26 mouse cellular contexts compared by ENCODE assay signal in the genomic region with DNA sequence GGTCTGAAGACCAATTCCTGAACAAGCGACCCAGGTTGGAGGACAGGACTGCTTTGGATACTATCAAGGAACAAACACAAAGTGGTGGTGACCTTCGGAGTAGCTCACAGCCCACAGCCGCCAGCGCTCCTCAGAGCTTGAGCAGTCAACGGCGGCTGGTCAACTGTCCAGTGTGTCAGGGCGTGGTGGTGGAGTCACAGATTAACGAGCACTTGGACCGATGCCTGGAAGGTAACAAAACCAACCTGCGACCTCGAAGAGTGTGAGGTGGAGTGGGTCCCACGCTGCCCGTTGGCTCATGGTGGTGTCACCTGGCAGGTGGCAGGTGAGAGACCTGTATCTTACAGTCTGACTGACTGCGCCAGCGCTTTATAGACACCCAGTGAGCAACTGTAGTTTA. TPM values are rescaled to one million over a fixed set of nuclear protein-coding genes. Genes with fewer than 3 reads are reported as not detected.
DNase-seq lines count a peak whose midpoint lies in the region; ATAC-seq and TF ChIP-seq lines count a peak whose summit lies in the region.
"Had no signal": no experiment of that assay in that cellular context is flagged by ENCODE, and none has a peak within 500 bp of the region (broad histone marks: within the 10 kb centered on the region; RNA-seq: fewer than 3 reads in every experiment).

No protein-coding gene starts in this region.

- no peak overlapping the region for H3K4me2 ChIP-seq in kidney, embryonic 16.5 days (replicated peaks; ENCODE audit: low read depth, low read length)
- H3K4me2 ChIP-seq: embryonic facial prominence, embryonic 15.5 days; heart, embryonic 12.5 days; intestine, embryonic 15.5 days; limb, embryonic 12.5 days; liver, embryonic 15.5 days; midbrain, embryonic 13.5 days had no signal

- no peak for TF ChIP-seq POLR2A in testis, adult 2 months (IDR thresholded peaks at IDR 0.05; ENCODE audit: control insufficient read depth, low read depth, low read length)

- TF ChIP-seq CTCF in testis, adult 2 months (IDR thresholded peaks at IDR 0.05; ENCODE audit: control insufficient read depth, insufficient read depth, insufficient replicate concordance, low read depth, low read length), result no peak

- intact Hi-C loops in gastrocnemius, postnatal 14 days (cut with DNase I; ENCODE audit: low total_unique reads), result no loop called here

- no peak overlapping the region for H3K9ac ChIP-seq in kidney, embryonic 16.5 days (replicated peaks; ENCODE audit: low read length)
- H3K9ac ChIP-seq: embryonic facial prominence, embryonic 15.5 days; heart, embryonic 12.5 days; intestine, embryonic 15.5 days; limb, embryonic 12.5 days; liver, embryonic 15.5 days; midbrain, embryonic 13.5 days had no signal

- H3K4me1 ChIP-seq in kidney, embryonic 16.5 days (ENCODE audit: insufficient read depth, low read length), result peaks cover 8% of the 10 kb centered on the region
- peaks cover 5% of the 10 kb centered on the region for H3K4me1 ChIP-seq in testis, adult 2 months (ENCODE audit: control insufficient read depth, insufficient read depth, low read length)

- peaks cover 62% of the 10 kb centered on the region for H3K36me3 ChIP-seq in kidney, embryonic 16.5 days (ENCODE audit: insufficient read depth, low read length)
- H3K36me3 ChIP-seq in testis, adult 2 months (ENCODE audit: control insufficient read depth, insufficient read depth, low read length), result peaks cover 7% of the 10 kb centered on the region

- no peak overlapping the region for H3K27ac ChIP-seq in kidney, embryonic 16.5 days (ENCODE audit: low read length)
- H3K27ac ChIP-seq in testis, adult 2 months (ENCODE audit: control insufficient read depth, insufficient read depth, low read depth, low read length), result no peak overlapping the region
- H3K27ac ChIP-seq: embryonic facial prominence, embryonic 15.5 days; hindbrain, embryonic 10.5 days; intestine, embryonic 15.5 days; limb, embryonic 12.5 days; liver, embryonic 15.5 days; macrophage; midbrain, embryonic 13.5 days had no signal

- no peaks in the 10 kb centered on the region for H3K27me3 ChIP-seq in kidney, embryonic 16.5 days (ENCODE audit: insufficient read depth, low read length)
- H3K27me3 ChIP-seq in testis, adult 2 months (ENCODE audit: control insufficient read depth, insufficient read depth, low read length), result no peaks in the 10 kb centered on the region
- H3K27me3 ChIP-seq: embryonic facial prominence, embryonic 15.5 days; heart, embryonic 12.5 days; intestine, embryonic 15.5 days; limb, embryonic 12.5 days; liver, embryonic 15.5 days; midbrain, embryonic 13.5 days had no signal

- ATAC-seq in kidney, embryonic 16.5 days (ENCODE audit: low FRiP score, low TSS enrichment), result no peak
- ATAC-seq in megakaryocyte-erythroid progenitor cell, adult 5-6 weeks (replicated peaks; ENCODE audit: low FRiP score, low TSS enrichment, poor library complexity, severe bottlenecking), result peak; percentile 12; the same call in 1 of the 2 replicates
- ATAC-seq: forebrain, embryonic 14.5 days; hindbrain, embryonic 16.5 days; intestine, embryonic 15.5 days; lung, postnatal 0 days; midbrain, embryonic 13.5 days had no signal

- H3K4me3 ChIP-seq in kidney, embryonic 16.5 days (ENCODE audit: low read length), result no peak overlapping the region
- H3K4me3 ChIP-seq in testis, adult 2 months (ENCODE audit: control insufficient read depth, low read depth, low read length), result peak overlapping the region; percentile 70
- H3K4me3 ChIP-seq: embryonic facial prominence, embryonic 15.5 days; heart, embryonic 12.5 days; hindbrain, embryonic 10.5 days; intestine, embryonic 15.5 days; limb, embryonic 12.5 days; liver, embryonic 15.5 days; midbrain, embryonic 13.5 days had no signal

- DNase-seq in kidney, adult 18-20 months, result peak; percentile 74
- DNase-seq in testis, postnatal 10 days (ENCODE audit: low spot score), result no peak
- no peak for DNase-seq in left cerebral cortex, adult 8-10 months (ENCODE audit: low spot score in 2 of 2)
- no peak for DNase-seq in gastrocnemius, postnatal 14 days
- DNase-seq: adrenal gland, postnatal 25 days; cerebellum, adult 9-10 months; gastrocnemius, postnatal 10 days; heart, adult 18-20 months; heart, postnatal 10 days; layer of hippocampus, postnatal 36 days; right cerebral cortex, postnatal 14 days; thymus, postnatal 14 days had no signal

- WGBS in kidney, embryonic 16.5 days, result 82% methylated on average over 15 of the region's 15 CpGs

- no peaks in the 10 kb centered on the region for H3K9me3 ChIP-seq in kidney, embryonic 16.5 days (ENCODE audit: low read length)
- H3K9me3 ChIP-seq: embryonic facial prominence, embryonic 15.5 days; heart, embryonic 12.5 days; hindbrain, embryonic 10.5 days; intestine, embryonic 15.5 days; limb, embryonic 12.5 days; liver, embryonic 15.5 days; midbrain, embryonic 13.5 days had no signal

RNA-seq across cellular contexts. Expression of a gene that starts 5.5 kb away (rescaled TPM):
- polyA plus RNA-seq in kidney, embryonic 16.5 days (2015; fragmentation: Nextera tagmentation; extraction: Ambion mirVana), result 9.1 and 9.8 TPM in 2 replicates
- 119 and 129 TPM in 2 replicates for polyA plus RNA-seq in testis, adult 2 months (2012; rRNA removed)
- 21.6 and 29.3 TPM in 2 replicates for total RNA-seq in megakaryocyte-erythroid progenitor cell, adult 5-6 weeks (2014; fragmentation: Nextera tagmentation)
- 21.5 and 21.7 TPM in 2 replicates for total RNA-seq in megakaryocyte-erythroid progenitor cell, adult 5-6 weeks (2017)
- total RNA-seq in left cerebral cortex, adult 8-10 months (2022), result 10 to 100 TPM; 13.9 to 15.9 (median 15.6) TPM
- 1 to 10 TPM; 6.6 to 8.8 TPM for total RNA-seq in gastrocnemius, postnatal 14 days (2021)

RNA-seq across cellular contexts. Expression of a gene that starts 5.7 kb away (rescaled TPM):
- polyA plus RNA-seq in kidney, embryonic 16.5 days (2015; fragmentation: Nextera tagmentation; extraction: Ambion mirVana), result 7.8 and 8.1 TPM in 2 replicates
- polyA plus RNA-seq in testis, adult 2 months (2012; rRNA removed), result 13.1 and 13.8 TPM in 2 replicates
- total RNA-seq in megakaryocyte-erythroid progenitor cell, adult 5-6 weeks (2014; fragmentation: Nextera tagmentation), result 10.5 and 12.0 TPM in 2 replicates
- 11.8 and 14.8 TPM in 2 replicates for total RNA-seq in megakaryocyte-erythroid progenitor cell, adult 5-6 weeks (2017)
- 10 to 100 TPM; 33.0 to 33.4 (median 33.2) TPM for total RNA-seq in left cerebral cortex, adult 8-10 months (2022)
- 1 to 10 TPM; 7.7 to 8.8 TPM for total RNA-seq in gastrocnemius, postnatal 14 days (2021)

RNA-seq across cellular contexts. Expression of a gene that starts 40.3 kb away (rescaled TPM):
- polyA plus RNA-seq in kidney, embryonic 16.5 days (2015; fragmentation: Nextera tagmentation; extraction: Ambion mirVana), result 47.6 and 50.1 TPM in 2 replicates
- 7.6 and 9.5 TPM in 2 replicates for polyA plus RNA-seq in testis, adult 2 months (2012; rRNA removed)
- 55.2 and 62.5 TPM in 2 replicates for total RNA-seq in megakaryocyte-erythroid progenitor cell, adult 5-6 weeks (2014; fragmentation: Nextera tagmentation)
- total RNA-seq in megakaryocyte-erythroid progenitor cell, adult 5-6 weeks (2017), result 88.0 and 94.9 TPM in 2 replicates
- 10 to 100 TPM; 17.7 to 20.5 (median 19.6) TPM for total RNA-seq in left cerebral cortex, adult 8-10 months (2022)
- total RNA-seq in gastrocnemius, postnatal 14 days (2021), result 10 to 100 TPM; 25.1 to 30.6 TPM

RNA-seq across cellular contexts. Expression of a gene that starts 40.4 kb away (rescaled TPM):
- polyA plus RNA-seq in kidney, embryonic 16.5 days (2015; fragmentation: Nextera tagmentation; extraction: Ambion mirVana), result 120 and 122 TPM in 2 replicates
- polyA plus RNA-seq in testis, adult 2 months (2012; rRNA removed), result 256 and 262 TPM in 2 replicates
- 96.0 and 98.2 TPM in 2 replicates for total RNA-seq in megakaryocyte-erythroid progenitor cell, adult 5-6 weeks (2014; fragmentation: Nextera tagmentation)
- 51.5 and 55.6 TPM in 2 replicates for total RNA-seq in megakaryocyte-erythroid progenitor cell, adult 5-6 weeks (2017)
- total RNA-seq in left cerebral cortex, adult 8-10 months (2022), result 10 to 100 TPM; 55.0 to 63.7 (median 58.4) TPM
- 100 to 1,000 TPM in 1 of 2 experiments, 10 to 100 TPM in 1; 98.0 to 105 TPM for total RNA-seq in gastrocnemius, postnatal 14 days (2021)

RNA-seq across cellular contexts. Expression of a gene that starts 45.9 kb away (rescaled TPM):
- polyA plus RNA-seq in kidney, embryonic 16.5 days (2015; fragmentation: Nextera tagmentation; extraction: Ambion mirVana), result 9.0 and 10.3 TPM in 2 replicates
- polyA plus RNA-seq in testis, adult 2 months (2012; rRNA removed), result 3.8 and 4.2 TPM in 2 replicates
- total RNA-seq in megakaryocyte-erythroid progenitor cell, adult 5-6 weeks (2014; fragmentation: Nextera tagmentation), result 12.8 and 16.6 TPM in 2 replicates
- total RNA-seq in megakaryocyte-erythroid progenitor cell, adult 5-6 weeks (2017), result 11.7 and 13.6 TPM in 2 replicates
- total RNA-seq in left cerebral cortex, adult 8-10 months (2022), result 10 to 100 TPM; 58.3 to 63.5 (median 62.1) TPM
- 10 to 100 TPM; 70.1 to 76.6 TPM for total RNA-seq in gastrocnemius, postnatal 14 days (2021)
